Mouse (Mus musculus): Measurements from ENCODE around the gene Foxk1. TPM values are rescaled to one million over a fixed set of nuclear protein-coding genes. Genes with fewer than 3 reads are reported as not detected.
A peak's percentile ranks its signal among the peaks of the same experiment; 100 is the strongest.

Foxk1 gene
- total and polyA plus RNA-seq, 2 experiments from 2014 or later, result 1.8 to 9.5 TPM

GRCm38 (mm10) chr5:142443994-142444393 lies 42.7 kb downstream of the Foxk1 start:
- Histone ChIP-seq H3K27me3 (ENCODE audit: control insufficient read depth, insufficient read depth, low read length) (no peaks in the 10 kb centered on the region), H3K4me3 (ENCODE audit: low read depth, low read length) (no peak overlapping the region), H3K36me3 (replicated peaks; ENCODE audit: control insufficient read depth, insufficient read depth, low read length) (no peaks in the 10 kb centered on the region), H3K9ac (replicated peaks; ENCODE audit: low read depth, low read length) (no peak overlapping the region), H3K4me2 (ENCODE audit: low read depth, low read length) (no peak overlapping the region), H3K27ac (ENCODE audit: low read depth) (no peak overlapping the region; the same call in 1 of the 2 replicates), H3K9me3 (replicated peaks; ENCODE audit: control insufficient read depth, low read length) (no peaks in the 10 kb centered on the region), H3K4me1 (ENCODE audit: control insufficient read depth, insufficient read depth) (peaks cover 36% of the 10 kb centered on the region)
- DNase-seq (ENCODE audit: low spot score), result no peak
- TF ChIP-seq CTCF (IDR thresholded peaks at IDR 0.05; ENCODE audit: low read depth) (no peak), EP300 (IDR thresholded peaks at IDR 0.05; ENCODE audit: low read depth) (no peak)
- 73% methylated on average over 14 of the region's 14 CpGs for WGBS
- no peak for ATAC-seq (ENCODE audit: insufficient read depth, low read depth)

GRCm38 (mm10) chr5:142444791-142445531 lies 43.7 kb downstream of the Foxk1 start:
- ATAC-seq (ENCODE audit: insufficient read depth, low read depth), result peak; percentile 18; the same call in 1 of the 2 replicates
- no peak overlapping the region for H3K4me2 ChIP-seq (ENCODE audit: low read depth, low read length)

GRCm38 (mm10) chr5:142445709-142446108 lies 44.4 kb downstream of the Foxk1 start:
- 50% methylated on average over 8 of the region's 8 CpGs for WGBS
- H3K27ac ChIP-seq (ENCODE audit: low read depth), result no peak overlapping the region
- no peak overlapping the region for H3K4me2 ChIP-seq (ENCODE audit: low read depth, low read length)
- no peak for ATAC-seq (ENCODE audit: insufficient read depth, low read depth)
- peaks cover 13% of the 10 kb centered on the region for H3K36me3 ChIP-seq (replicated peaks; ENCODE audit: control insufficient read depth, insufficient read depth, low read length)
- no peaks in the 10 kb centered on the region for H3K9me3 ChIP-seq (replicated peaks; ENCODE audit: control insufficient read depth, low read length)
- peaks cover 25% of the 10 kb centered on the region; the same call in 1 of the 2 replicates for H3K4me1 ChIP-seq (ENCODE audit: control insufficient read depth, insufficient read depth)
- H3K27me3 ChIP-seq (ENCODE audit: control insufficient read depth, insufficient read depth, low read length), result no peaks in the 10 kb centered on the region
- H3K4me3 ChIP-seq (ENCODE audit: low read depth, low read length), result no peak overlapping the region
- DNase-seq (ENCODE audit: low spot score), result no peak
- TF ChIP-seq CTCF (IDR thresholded peaks at IDR 0.05; ENCODE audit: low read depth), result no peak
- TF ChIP-seq EP300 (IDR thresholded peaks at IDR 0.05; ENCODE audit: low read depth), result no peak
- H3K9ac ChIP-seq (replicated peaks; ENCODE audit: low read depth, low read length), result no peak overlapping the region

More at GRCm38 (mm10) chr5:142444791-142445531, 43.7 kb downstream of the Foxk1 start:
- Histone ChIP-seq H3K27me3 (ENCODE audit: control insufficient read depth, insufficient read depth, low read length) (no peaks in the 10 kb centered on the region), H3K9me3 (replicated peaks; ENCODE audit: control insufficient read depth, low read length) (no peaks in the 10 kb centered on the region), H3K4me1 (ENCODE audit: control insufficient read depth, insufficient read depth) (peaks cover 28% of the 10 kb centered on the region), H3K36me3 (replicated peaks; ENCODE audit: control insufficient read depth, insufficient read depth, low read length) (peaks cover 7% of the 10 kb centered on the region), H3K27ac (ENCODE audit: low read depth) (peak overlapping the region; percentile 65), H3K9ac (replicated peaks; ENCODE audit: low read depth, low read length) (no peak overlapping the region), H3K4me3 (ENCODE audit: low read depth, low read length) (no peak overlapping the region)
- TF ChIP-seq CTCF (IDR thresholded peaks at IDR 0.05; ENCODE audit: low read depth) (no peak), EP300 (IDR thresholded peaks at IDR 0.05; ENCODE audit: low read depth) (no peak)
- DNase-seq (ENCODE audit: low spot score), result no peak
- WGBS, result 45% methylated on average over 11 of the region's 11 CpGs

GRCm38 (mm10) chr5:142448076-142448475 lies 46.8 kb downstream of the Foxk1 start:
- WGBS, result 12% methylated on average over 9 of the region's 9 CpGs
- DNase-seq (ENCODE audit: low spot score), result peak; percentile 79
- ATAC-seq (ENCODE audit: insufficient read depth, low read depth), result peak; percentile 55
- H3K36me3 ChIP-seq (replicated peaks; ENCODE audit: control insufficient read depth, insufficient read depth, low read length), result peaks cover 18% of the 10 kb centered on the region
- no peak for TF ChIP-seq EP300 (IDR thresholded peaks at IDR 0.05; ENCODE audit: low read depth)
- TF ChIP-seq CTCF (IDR thresholded peaks at IDR 0.05; ENCODE audit: low read depth), result peak; percentile 99
- H3K9me3 ChIP-seq (replicated peaks; ENCODE audit: control insufficient read depth, low read length), result no peaks in the 10 kb centered on the region
- H3K27ac ChIP-seq (ENCODE audit: low read depth), result no peak overlapping the region
- H3K4me3 ChIP-seq (ENCODE audit: low read depth, low read length), result no peak overlapping the region
- H3K4me2 ChIP-seq (ENCODE audit: low read depth, low read length), result 0 out of 2 replicates have a peak overlapping the region, but pooled peaks have one; percentile 7
- peaks cover 15% of the 10 kb centered on the region; the same call in 1 of the 2 replicates for H3K4me1 ChIP-seq (ENCODE audit: control insufficient read depth, insufficient read depth)
- H3K9ac ChIP-seq (replicated peaks; ENCODE audit: low read depth, low read length), result no peak overlapping the region
- H3K27me3 ChIP-seq (ENCODE audit: control insufficient read depth, insufficient read depth, low read length), result no peaks in the 10 kb centered on the region

- Histone ChIP-seq H3K4me3 (ENCODE audit: low read depth, low read length) (no peak overlapping the region), H3K36me3 (replicated peaks; ENCODE audit: control insufficient read depth, insufficient read depth, low read length) (peaks cover 23% of the 10 kb centered on the region), H3K27ac (ENCODE audit: low read depth) (no peak overlapping the region), H3K9ac (replicated peaks; ENCODE audit: low read depth, low read length) (no peak overlapping the region), H3K27me3 (ENCODE audit: control insufficient read depth, insufficient read depth, low read length) (no peaks in the 10 kb centered on the region), H3K4me1 (ENCODE audit: control insufficient read depth, insufficient read depth) (peaks cover 15% of the 10 kb centered on the region; the same call in 1 of the 2 replicates), H3K4me2 (ENCODE audit: low read depth, low read length) (no peak overlapping the region), H3K9me3 (replicated peaks; ENCODE audit: control insufficient read depth, low read length) (no peaks in the 10 kb centered on the region)
- ATAC-seq (ENCODE audit: insufficient read depth, low read depth) (no peak), DNase-seq (ENCODE audit: low spot score) (no peak)
- 69% methylated on average over 12 of the region's 12 CpGs for WGBS
- TF ChIP-seq CTCF (IDR thresholded peaks at IDR 0.05; ENCODE audit: low read depth) (no peak), EP300 (IDR thresholded peaks at IDR 0.05; ENCODE audit: low read depth) (no peak)
Observed at GRCm38 (mm10) chr5:142448623-142449022, 47.3 kb downstream of the Foxk1 start.
